Mouse (Mus musculus) limb, embryonic 12.5 days (tissue): ENCODE data around the gene Pla2g4c. TPM values are rescaled to one million over a fixed set of nuclear protein-coding genes. Genes with fewer than 3 reads are reported as not detected.

Experiments
- ATAC-seq: fragments of 200-750 bp; cut with Nextera tagmentation; 2 replicates; pipeline ENCODE4 v1.8.0; 2017; ENCODE audit warnings: low read depth, moderate TSS enrichment; ENCODE audit not compliant: insufficient number of reproducible peaks, insufficient read depth, low FRiP score, low TSS enrichment
- H3K27ac ChIP-seq: fragments of 300-500 bp; sonication (generic); 2 replicates; pipeline ENCODE4 v1.5.1; 2016; ENCODE audit warnings: mild to moderate bottlenecking, moderate library complexity
- H3K27me3 ChIP-seq: fragments of 300-500 bp; sonication (generic); 2 replicates; pipeline ENCODE4 v1.6.1; 2016; ENCODE audit warnings: mild to moderate bottlenecking, moderate library complexity
- H3K36me3 ChIP-seq: fragments of 300-500 bp; sonication (generic); 2 replicates; pipeline ENCODE4 v1.6.1; 2016; ENCODE audit warnings: mild to moderate bottlenecking, moderate library complexity
- H3K4me1 ChIP-seq: fragments of 300-500 bp; sonication (generic); replicated peaks from 2 replicates; pipeline ENCODE4 v1.6.1; 2016
- H3K4me2 ChIP-seq: fragments of 300-500 bp; sonication (generic); 2 replicates; pipeline ENCODE4 v1.6.1; 2016; ENCODE audit warnings: mild to moderate bottlenecking, moderate library complexity
- H3K4me3 ChIP-seq: fragments of 300-500 bp; sonication (generic); replicated peaks from 2 replicates; pipeline ENCODE4 v1.5.1; 2016; ENCODE audit warnings: mild to moderate bottlenecking
- H3K9ac ChIP-seq: fragments of 300-500 bp; sonication (generic); replicated peaks from 2 replicates; pipeline ENCODE4 v1.6.1; 2016; ENCODE audit warnings: mild to moderate bottlenecking, moderate library complexity
- H3K9me3 ChIP-seq: fragments of 300-500 bp; sonication (generic); 2 replicates; pipeline ENCODE4 v1.6.1; 2016; ENCODE audit warnings: mild to moderate bottlenecking, moderate library complexity
- WGBS: fragments of 180-500 bp; shearing (Covaris S2); methylation state at CpG from one replicate; pipeline ENCODE4 v1.1.7; 2016; 5-methylcytosine and 5-hydroxymethylcytosine counted together
- polyA plus RNA-seq: library from polyadenylated mRNA; unstranded; fragments of >200 nt; fragmentation: Nextera tagmentation; extraction: Ambion mirVana; gene quantifications from 2 replicates; pipeline ENCODE4 v1.2.1, GENCODE M21; 2016

Pla2g4c gene
- polyA plus RNA-seq, 1 experiment from 2014 or later: 1.5 TPM

DNA sequence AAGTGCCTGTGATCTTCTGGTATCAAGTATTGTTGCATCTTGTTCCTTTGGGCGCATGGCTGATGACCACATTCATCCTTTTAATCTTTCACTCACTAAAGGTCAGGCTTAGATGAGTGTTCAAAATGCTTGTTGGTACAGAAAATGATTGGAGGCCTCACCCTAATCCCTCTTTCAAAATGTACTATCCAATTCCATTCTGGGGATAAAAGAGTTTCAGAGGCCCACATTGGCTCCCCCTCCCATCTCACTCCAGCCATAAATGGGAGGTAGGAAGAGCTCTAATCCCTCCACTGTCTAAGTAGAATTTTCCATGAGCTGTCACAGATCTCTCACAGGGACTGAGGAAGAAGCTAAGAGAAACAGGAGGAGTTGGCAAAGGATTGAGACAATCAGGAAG, 73.4 kb downstream of the Pla2g4c start, which contains the start of gene Cabp5:
Gene Cabp5, plus strand, starts transcription at position 301 of the 400 bp plus-strand sequence.
- Histone ChIP-seq H3K9me3 (no peaks in the 10 kb centered on the region), H3K4me3 (no peak within 1 kb of the TSS), H3K27ac (no peak within 1 kb of the TSS), H3K4me1 (no peaks in the 10 kb centered on the region), H3K27me3 (no peaks in the 10 kb centered on the region), H3K4me2 (no peak within 1 kb of the TSS), H3K9ac (no peak within 1 kb of the TSS), H3K36me3 (no peaks in the 10 kb centered on the region)
- no peak for ATAC-seq
- WGBS: 78% methylated on average over 1 of the region's 1 CpGs

Other genes with a start within 250 kb of the Pla2g4c start
- not detected in 2 replicates for gene Vmn1r85, start 229.5 kb upstream of the Pla2g4c start, polyA plus RNA-seq
- gene Vmn1r86, start 204.7 kb upstream of the Pla2g4c start, polyA plus RNA-seq: not detected in 2 replicates
- gene Vmn1r87, start 184.5 kb upstream of the Pla2g4c start, polyA plus RNA-seq: not detected in 2 replicates
- not detected in 2 replicates for gene Vmn1r88, start 165.1 kb upstream of the Pla2g4c start, polyA plus RNA-seq
- not detected in 2 replicates for gene Vmn1r89, start 111.6 kb upstream of the Pla2g4c start, polyA plus RNA-seq
- gene Lig1, start 47.4 kb upstream of the Pla2g4c start, polyA plus RNA-seq: 134 and 137 TPM in 2 replicates
- 12.6 and 15.0 TPM in 2 replicates for gene Zswim9, start 45.9 kb upstream of the Pla2g4c start, polyA plus RNA-seq
- not detected in 2 replicates for gene Cabp5, start 73.5 kb downstream of the Pla2g4c start, polyA plus RNA-seq
- not detected in 2 replicates for gene Bsph1, start 126.2 kb downstream of the Pla2g4c start, polyA plus RNA-seq
- not detected in 2 replicates for gene Bsph2, start 246.4 kb downstream of the Pla2g4c start, polyA plus RNA-seq